Mouse (Mus musculus) testis, postnatal 10 days (tissue): ENCODE data around the gene Slx4ip.
"Not testable (repeated sequence)": the region's sequence is repeated elsewhere in the genome, so short reads cannot be mapped to it uniquely, and the experiment has no call there.

Source experiments
- DNase-seq: peaks from one replicate; pipeline ENCODE4 v3.0.0; 2021; ENCODE audit warnings: low spot score

The Slx4ip gene

GRCm38 (mm10) chr2:136891068-136891950 is at the start of gene Slx4ip, which contains the start of the genes AL731706.1 and Mkks:
Slx4ip (plus strand) TSS chr2:136891218.
AL731706.1 (minus strand) TSS chr2:136891389.
Mkks (minus strand) TSS chr2:136891389.
- peak; percentile 98 for DNase-seq

GRCm38 (mm10) chr2:136850366-136850765 is 40.7 kb upstream of the Slx4ip start:
- DNase-seq, result no peak

- DNase-seq, result no peak
Measured at GRCm38 (mm10) chr2:136854543-136855388, 36.3 kb upstream of the Slx4ip start.

- no peak for DNase-seq
Measured at GRCm38 (mm10) chr2:136885579-136885978, 5.4 kb upstream of the Slx4ip start, which contains the start of gene AL731706.2. AL731706.2 (minus strand) TSS chr2:136885679.

GRCm38 (mm10) chr2:136886846-136887245 is 4.2 kb upstream of the Slx4ip start:
- peak; percentile 68 for DNase-seq

GRCm38 (mm10) chr2:136890716-136891067 is 326 bp upstream of the Slx4ip start:
- DNase-seq, result not testable (repeated sequence)

GRCm38 (mm10) chr2:136891951-136892371 is 943 bp downstream of the Slx4ip start:
- DNase-seq, result peak; percentile 90

- no peak for DNase-seq
Measured at GRCm38 (mm10) chr2:136894494-136894893, 3.5 kb downstream of the Slx4ip start.

- no peak for DNase-seq
Measured at GRCm38 (mm10) chr2:136896131-136896530, 5.1 kb downstream of the Slx4ip start.

- DNase-seq, result no peak
Measured at GRCm38 (mm10) chr2:136908596-136908995, 17.6 kb downstream of the Slx4ip start.

- no peak for DNase-seq
Measured at GRCm38 (mm10) chr2:136909298-136909697, 18.3 kb downstream of the Slx4ip start.

GRCm38 (mm10) chr2:136911958-136912411 is 21.0 kb downstream of the Slx4ip start:
- no peak for DNase-seq

- DNase-seq, result no peak
Measured at GRCm38 (mm10) chr2:136913021-136913420, 22.0 kb downstream of the Slx4ip start.

- no peak for DNase-seq
Measured at GRCm38 (mm10) chr2:136914334-136914902, 23.4 kb downstream of the Slx4ip start.

- no peak for DNase-seq
Measured at GRCm38 (mm10) chr2:136919433-136919832, 28.4 kb downstream of the Slx4ip start.

- no peak for DNase-seq
Measured at GRCm38 (mm10) chr2:136920257-136920993, 29.4 kb downstream of the Slx4ip start.

- DNase-seq, result no peak
Measured at GRCm38 (mm10) chr2:136921003-136921408, 30.0 kb downstream of the Slx4ip start.

- no peak for DNase-seq
Measured at GRCm38 (mm10) chr2:136936391-136937288, 45.6 kb downstream of the Slx4ip start.

- no peak for DNase-seq
Measured at GRCm38 (mm10) chr2:136938249-136938648, 47.2 kb downstream of the Slx4ip start.

- no peak for DNase-seq
Measured at GRCm38 (mm10) chr2:136946297-136946696, 55.3 kb downstream of the Slx4ip start.
